Mouse (Mus musculus): ENCODE results near the gene Efcab10.

DNA sequence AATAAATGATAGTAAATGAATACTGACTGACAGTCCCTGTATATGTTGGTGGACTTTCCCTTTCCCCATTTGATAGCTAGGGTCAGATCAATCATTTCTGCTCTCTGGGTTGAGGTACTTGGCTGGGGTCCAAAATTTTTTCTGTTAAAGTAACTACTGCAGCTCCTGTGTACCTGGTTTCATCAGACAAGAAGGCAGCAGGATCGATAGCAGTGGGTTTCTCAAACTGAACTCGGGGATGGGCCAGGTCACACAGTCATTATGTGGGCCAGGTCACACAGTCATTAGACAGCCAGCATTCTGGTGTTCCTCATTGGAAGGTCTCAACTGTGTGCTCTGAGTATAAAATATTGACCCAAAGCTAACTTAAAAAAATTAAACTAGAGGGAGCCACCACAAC is 33.1 kb downstream of the Efcab10 start:
- TF ChIP-seq POLR2A (IDR thresholded peaks at IDR 0.05; ENCODE audit: low read depth, low read length): no peak
- TF ChIP-seq CTCF (IDR thresholded peaks at IDR 0.05; ENCODE audit: extremely low read depth, insufficient read length, insufficient replicate concordance, low read depth, low read length): no peak

Measured in small intestine, adult 2 months (tissue).